Mouse (Mus musculus): Measurements from ENCODE around the gene Gm7694.

Gene Gm7694

DNA sequence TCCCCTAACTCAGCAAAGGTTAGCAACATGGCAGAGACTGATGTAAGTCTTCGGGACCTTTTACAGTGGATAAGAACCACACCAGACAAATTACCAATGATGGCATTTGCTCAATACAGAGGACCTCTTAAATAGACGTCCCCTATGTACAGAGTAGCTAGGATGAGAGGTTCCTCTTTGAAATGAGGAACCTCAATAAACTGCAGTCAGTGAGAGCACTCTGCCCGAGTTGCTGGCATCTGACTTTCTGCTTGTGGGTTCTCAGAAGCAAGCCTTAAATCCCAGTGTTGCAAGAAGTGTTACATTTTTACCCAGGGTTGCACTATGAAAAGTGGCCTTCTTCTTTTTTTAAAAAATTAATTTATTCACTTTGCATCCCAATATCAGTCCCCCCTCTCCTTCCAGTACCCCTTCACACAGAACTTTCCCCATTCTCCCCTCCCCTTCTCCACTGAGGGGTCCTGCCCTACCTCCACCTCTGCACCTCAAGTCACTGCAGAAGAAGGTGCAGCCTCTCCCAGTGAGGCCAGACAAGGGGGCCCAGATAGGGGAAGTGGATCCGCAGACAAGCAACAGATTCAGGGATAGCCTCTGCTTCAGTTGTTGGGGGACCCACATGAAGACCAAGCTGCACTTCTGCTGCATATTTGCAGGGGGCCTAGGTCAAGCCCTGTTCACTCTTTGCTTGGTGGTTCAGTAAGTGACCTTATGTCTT is 23.6 kb downstream of the Gm7694 start:
- DNase-seq (ENCODE audit: low spot score): no peak

DNA sequence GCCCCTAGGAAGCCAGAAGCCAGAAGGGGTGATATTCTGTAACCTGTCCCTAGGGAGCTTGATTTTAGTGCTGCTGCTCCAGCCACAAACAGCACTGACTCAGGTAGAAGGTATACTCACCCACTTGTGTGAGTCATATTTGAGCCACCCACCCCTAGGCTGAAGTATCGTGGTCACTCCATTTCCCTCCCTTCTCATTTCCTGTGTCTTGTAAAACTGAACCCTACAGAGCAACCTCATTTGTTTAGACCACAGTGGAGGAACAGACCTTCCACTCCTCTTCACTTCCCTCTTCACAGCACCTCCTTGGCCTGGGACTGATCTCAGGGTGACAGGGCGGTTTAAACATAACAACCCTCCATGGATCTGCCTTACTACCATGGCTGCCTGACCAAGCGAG is 29.1 kb downstream of the Gm7694 start, which contains the start of gene Sh2d1b1:
Gene Sh2d1b1, plus strand, starts transcription at position 305 of the 400 bp plus-strand sequence.
- DNase-seq (ENCODE audit: low spot score): no peak

DNA sequence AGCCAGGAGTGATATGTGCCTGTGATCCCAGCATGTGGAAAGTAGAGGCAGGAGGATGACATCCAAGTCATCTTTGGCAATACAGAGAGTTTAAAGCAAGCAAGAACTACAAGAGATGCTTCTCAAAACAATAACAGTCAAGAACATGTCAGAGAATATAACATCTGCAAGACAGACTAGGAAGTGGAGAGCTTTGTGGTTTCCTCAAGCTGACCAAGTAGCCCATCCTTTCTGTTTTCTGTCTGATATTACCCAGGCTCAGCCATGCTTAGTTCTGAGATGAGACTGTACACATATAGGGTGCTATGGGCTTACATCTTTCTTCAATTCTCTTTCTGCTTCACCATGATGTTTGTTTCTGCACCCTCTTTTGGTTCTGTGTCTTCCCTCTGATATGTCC is 32.9 kb downstream of the Gm7694 start:
- DNase-seq (ENCODE audit: low spot score): no peak

DNA sequence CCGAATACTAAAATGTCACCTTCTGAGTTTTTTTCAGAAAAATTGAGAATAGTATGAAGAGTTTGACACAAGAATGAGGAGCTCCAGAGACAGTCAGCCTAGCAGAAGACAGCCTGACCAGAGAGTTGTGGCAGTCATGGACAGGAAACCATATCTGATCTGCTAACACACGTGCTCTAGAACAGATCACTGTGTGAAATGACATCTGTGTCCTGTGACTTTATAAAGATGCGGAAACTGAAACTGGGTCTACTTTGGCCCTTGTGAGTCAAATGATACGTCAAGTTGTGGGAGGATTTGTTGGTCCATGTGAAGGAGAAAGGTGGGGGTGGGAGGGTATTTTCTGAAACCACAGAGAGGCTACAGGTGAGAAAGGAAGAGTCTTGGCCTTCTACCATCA is 35.4 kb downstream of the Gm7694 start:
- DNase-seq (ENCODE audit: low spot score): no peak

DNA sequence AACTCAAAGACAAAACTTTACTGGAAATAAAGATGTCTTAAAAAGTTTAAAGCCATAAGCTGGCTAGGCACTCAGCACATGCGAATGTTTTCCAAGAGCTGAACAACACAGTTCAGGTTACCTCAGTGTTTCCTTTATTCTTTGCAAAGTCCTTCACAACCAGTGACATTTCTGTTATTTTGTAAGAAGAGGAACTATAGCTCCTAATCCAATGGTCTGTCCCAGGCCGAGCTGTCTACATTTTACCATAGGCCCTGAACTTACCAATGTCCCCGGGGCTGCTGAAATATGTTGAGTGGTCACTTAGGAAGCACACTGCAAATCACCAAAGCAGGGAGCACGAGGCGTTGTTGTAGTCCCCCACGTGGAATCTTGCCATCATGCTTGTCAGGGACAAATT is 35.9 kb downstream of the Gm7694 start:
- DNase-seq (ENCODE audit: low spot score): no peak

DNA sequence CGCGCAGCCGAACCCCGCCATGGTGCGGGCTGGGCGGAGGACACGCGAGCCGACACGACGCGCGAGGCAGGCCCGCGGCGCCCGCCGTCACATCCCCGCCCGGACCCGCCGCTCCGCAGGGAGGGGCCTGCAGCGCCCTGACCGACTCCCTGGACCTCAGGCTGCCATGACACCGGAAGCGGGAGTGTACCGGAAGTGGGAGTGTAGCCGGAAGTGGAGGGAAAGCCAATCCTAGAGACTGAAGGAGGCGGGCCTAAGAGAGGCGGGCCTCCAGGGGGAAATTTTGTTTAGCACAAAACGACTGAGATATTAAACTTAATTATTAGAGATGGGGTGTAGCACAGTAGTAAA is 50.6 kb downstream of the Gm7694 start:
- peak; percentile 71 for DNase-seq (ENCODE audit: low spot score)

DNA sequence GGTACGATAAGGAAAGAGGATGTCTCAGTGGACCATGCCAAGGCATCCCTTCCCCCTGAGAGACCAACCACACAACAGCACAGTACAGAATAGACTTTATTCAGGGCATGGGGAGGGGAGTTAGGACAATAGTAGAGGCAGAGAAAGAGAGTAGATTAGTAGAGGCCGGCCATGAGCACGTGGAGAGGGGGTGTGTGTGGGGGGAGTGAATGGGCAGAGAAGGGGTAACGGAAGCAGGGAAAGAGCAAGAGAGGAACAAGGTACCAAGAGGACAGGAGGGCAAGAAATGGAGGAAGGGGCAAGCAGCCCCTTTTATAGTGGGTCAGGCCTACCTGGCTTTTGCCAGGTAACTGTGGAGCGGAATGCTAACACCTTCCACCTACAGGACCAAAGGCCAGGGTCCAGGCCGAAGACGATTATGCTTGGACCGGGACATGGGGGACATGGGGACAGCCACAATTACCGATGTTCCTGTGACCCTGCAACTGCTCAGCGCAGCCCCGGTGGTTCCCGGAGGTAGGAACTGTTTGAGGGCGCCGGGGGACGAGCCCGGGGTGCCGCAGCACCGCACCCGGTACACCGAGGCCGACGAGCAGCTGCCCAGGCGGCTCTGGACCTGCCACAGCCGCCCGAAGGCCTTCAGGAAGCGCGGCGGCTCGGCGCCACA is 51.1 kb downstream of the Gm7694 start:
- no peak for DNase-seq (ENCODE audit: low spot score)
